Mouse (Mus musculus) kidney, adult 18-20 months (tissue): Measurements from ENCODE around the gene Myo1d.

ENCODE experiments used
- DNase-seq: peaks from one replicate; pipeline ENCODE4 v3.0.0; 2021

The Myo1d gene

DNA sequence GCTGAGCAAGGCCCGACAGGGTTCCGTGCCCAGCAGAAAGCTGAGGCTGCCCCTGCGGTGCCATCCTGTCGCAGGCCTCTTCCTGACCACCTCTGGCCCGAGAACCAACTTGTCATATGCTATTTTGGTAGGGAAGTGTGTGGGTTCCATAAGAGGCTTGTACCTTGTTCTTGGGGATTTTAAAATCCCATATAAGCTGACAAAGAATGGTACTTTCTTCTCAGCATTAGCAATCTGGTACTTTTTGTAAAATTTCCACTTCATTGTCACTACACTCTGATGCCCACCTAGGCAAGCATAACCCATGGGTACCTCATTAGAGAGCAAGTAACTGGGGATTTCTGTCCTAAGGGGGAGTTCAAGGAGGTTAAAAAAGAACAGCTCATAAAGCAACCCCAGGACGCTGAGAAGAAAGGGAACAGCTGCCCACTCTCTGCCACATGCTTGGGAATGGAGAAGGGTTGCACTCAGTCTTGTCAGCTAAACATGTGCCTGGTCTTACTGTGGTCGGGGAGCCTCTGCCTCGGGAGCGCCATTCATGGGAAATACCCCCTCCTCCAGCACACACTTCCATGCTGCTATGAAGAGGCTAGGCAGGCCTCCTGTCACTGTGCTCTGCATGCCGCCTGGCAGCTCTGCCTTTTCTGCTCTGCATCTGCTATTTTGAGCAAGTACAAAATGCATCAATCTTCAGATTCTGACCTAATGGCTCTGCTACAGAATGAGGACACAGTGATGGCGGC, 281.3 kb downstream of the Myo1d start:
- no peak for DNase-seq

- no peak for DNase-seq
These were observed 282.5 kb downstream of the Myo1d start for GRCm38 (mm10) chr11:80497225-80497919.

GRCm38 (mm10) chr11:80496640-80497039, 283.2 kb downstream of the Myo1d start:
- DNase-seq, result no peak

GRCm38 (mm10) chr11:80495972-80496371, 283.9 kb downstream of the Myo1d start:
- DNase-seq, result no peak

GRCm38 (mm10) chr11:80494852-80495251, 285.0 kb downstream of the Myo1d start:
- DNase-seq, result no peak

GRCm38 (mm10) chr11:80493186-80493585, 286.6 kb downstream of the Myo1d start:
- no peak for DNase-seq

GRCm38 (mm10) chr11:80490831-80491230, 289.0 kb downstream of the Myo1d start:
- DNase-seq, result no peak

GRCm38 (mm10) chr11:80489882-80490196, 290.0 kb downstream of the Myo1d start:
- no peak for DNase-seq

DNA sequence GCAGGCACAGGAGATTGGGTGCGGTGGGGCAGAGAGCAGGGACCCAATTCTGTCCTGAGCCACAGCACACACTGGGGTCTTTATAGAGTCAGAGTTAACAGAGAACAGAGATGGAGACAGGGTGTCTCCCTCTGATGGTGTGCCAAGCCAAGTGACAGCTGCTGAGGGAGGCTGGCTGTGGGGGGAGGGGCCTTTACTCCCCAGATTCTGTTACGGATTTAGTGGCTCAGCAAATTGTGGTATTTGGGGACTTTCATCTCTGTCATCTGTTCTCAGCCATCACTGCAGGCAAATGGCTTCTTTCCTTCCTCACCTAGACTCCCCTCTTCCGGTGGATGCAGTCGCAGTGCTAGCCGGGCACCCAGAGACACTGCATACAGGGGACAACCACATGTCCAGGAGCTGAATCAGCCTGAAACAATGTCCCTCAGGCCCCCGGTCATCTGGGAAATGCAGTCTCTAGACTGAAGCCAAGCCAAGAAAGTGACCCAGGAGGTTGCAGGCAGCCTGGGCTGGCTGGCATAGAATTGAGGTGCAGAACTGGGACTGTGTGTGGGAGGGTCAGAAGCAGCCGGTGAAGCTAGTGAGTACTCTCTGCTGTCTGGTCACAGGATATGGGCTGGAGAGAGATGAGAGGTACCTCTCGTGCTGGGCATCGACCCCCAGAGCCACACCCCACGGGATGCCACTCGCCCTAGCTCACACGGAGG, 290.5 kb downstream of the Myo1d start:
- no peak for DNase-seq

DNA sequence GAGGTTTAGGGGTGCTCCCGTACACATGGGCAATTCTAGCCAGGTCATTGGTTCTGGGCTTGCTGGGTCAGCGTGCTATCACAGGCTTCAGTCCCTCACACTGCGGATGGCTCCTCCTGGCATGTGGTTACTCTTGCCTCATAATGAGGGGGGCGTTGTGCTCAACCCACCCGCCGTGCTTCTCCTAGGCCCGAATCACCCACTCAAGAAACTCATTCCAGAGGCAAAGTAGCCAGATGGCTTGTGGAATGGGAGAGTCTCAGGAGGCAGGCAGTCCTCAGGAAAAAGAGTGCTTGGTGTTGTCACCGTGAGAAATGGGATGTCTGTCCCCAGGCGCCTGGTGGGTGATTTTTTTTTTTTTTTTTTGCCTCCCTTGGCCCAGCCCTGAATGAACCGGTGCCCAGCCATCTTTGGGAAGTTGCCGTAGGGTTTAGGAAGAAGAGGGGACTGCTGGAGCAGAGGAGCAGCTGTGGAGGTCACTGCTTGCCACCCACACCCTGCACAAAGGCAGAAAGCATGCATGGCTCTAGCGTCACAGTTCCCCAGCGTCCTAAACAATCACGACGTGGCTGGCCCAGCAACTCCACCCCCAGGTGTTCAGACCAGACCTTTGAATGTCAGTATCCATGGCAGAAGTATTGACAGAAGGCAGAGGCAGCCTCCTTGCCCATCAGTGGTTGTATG, 291.8 kb downstream of the Myo1d start:
- no peak for DNase-seq

DNA sequence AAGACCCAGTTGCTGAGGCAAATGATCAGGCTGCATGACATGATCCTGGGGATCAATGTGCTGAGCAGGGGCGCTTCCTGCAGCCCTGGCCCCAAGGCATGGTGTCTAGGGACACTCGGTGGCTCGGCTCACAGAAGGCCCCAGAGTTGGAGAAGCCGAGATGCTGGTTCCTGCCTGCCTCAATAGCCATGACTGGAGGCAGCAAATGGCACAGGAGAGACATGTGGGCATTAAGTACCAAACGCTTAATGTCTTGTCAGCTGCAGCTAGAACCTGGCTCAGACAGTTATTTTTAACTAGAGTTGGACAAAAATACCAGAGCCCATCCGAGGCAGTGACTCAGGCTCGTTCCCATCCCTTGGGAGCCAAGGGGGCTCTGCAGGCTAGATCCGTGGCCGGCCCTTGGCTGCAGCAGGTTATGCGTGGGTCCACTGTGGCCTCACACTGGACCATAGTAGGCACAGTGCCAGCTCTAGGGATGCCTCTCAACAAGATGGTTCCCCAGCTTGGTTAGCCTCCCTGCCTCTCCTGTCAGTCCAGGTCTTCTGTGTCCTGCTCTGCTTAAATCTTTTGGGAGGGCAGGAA, 294.1 kb downstream of the Myo1d start:
- no peak for DNase-seq

DNA sequence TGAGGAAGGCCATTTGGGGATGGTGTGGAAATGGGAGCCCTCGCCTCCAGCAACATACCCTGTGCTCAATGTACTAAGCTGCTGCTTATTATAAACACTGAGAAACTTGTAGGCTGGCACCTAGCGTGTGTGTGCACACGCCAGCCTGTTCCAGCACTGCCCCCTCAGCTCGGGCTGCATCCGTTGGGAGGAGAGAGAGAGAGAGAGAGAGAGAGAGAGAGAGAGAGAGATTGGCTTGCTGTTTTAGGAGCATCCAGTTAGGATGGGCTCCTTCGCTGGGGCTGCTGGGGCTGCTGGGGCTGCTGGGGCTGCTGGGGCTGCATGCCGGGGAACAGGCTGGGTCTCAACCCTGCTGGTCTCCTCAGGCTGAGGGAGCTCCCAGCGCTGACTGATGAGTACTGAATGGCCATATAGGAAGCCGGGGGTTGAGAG, 294.7 kb downstream of the Myo1d start:
- DNase-seq, result no peak

- DNase-seq, result no peak
These were observed 295.5 kb downstream of the Myo1d start for GRCm38 (mm10) chr11:80484191-80484791.

DNA sequence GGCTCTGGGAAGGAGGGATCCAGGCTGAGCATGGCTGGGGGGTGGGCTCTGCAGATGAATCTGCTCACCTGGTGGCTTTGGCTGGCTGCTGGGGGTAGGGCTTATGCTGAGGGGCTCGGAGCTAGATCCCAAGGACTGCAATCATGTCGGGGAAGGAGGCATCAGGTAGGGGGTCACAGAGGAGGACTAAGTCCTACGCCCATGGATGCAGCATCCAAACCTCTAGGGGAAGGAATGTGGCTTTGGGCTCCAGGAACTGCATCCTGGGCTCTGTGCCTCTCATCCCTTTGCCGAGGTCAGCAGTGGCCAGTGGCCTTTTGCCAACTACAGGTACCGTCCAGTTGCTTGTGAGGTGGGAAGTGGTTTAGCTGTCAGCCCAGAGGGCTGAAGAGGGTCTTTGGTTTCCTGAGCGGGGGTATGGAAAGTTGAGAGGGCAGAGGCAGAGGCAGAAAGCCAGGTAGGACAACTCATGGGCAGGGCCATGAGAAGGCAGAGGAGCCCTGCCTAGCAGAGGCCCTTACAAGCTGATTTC, 296.2 kb downstream of the Myo1d start:
- DNase-seq, result no peak

- no peak for DNase-seq
These were observed 296.9 kb downstream of the Myo1d start for GRCm38 (mm10) chr11:80482921-80483320.

DNA sequence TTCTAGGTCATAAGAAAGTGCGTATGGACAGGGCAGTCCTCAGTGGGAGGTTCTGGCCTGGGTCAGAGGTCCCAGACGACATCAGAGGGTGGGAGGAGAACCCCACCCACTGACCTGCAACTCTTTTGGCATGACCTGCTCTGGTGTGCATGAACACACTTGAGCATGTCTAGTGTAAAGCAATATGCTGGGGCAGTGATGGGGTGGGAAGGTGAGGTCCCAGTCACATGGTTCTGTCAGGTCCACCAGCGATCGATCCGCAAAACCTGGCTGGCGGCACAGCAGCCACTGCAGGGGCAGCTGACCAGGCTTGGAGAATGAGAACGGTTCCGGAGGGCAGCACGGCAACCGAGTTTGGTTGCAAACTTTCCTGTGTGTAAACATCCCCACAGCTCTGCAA, 297.5 kb downstream of the Myo1d start:
- no peak for DNase-seq

DNA sequence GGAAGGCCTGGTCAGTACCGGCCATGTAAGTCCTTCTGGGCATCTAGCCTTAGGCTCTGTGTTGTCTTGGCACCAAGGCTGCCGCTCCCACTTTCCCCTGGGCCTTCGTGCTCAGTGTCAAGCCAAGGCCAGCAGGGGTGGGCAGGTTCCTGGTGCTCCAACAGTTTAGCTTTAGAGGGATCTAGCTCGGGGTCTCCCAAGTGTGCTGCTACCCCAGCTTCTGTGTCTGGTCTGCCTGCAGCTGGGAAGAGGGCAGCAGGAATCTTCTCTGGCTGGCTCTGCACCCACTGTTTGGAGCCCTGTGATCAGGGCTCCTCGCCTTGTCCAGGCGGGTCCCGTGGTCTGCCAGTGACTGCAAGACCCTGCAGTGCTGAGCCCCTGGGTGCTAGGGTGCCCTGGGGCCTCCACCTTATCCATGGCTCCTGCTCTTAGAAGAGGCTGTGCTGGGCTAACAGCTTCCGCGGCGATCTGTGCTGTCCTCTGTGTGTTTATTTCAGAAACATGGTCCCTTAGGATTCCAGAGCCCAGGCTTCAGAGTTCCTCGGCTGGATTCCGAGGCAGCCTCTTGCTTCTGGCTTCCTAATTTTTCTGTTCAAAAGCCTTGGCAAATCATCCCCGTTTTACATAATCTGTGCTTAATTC, 298.3 kb downstream of the Myo1d start:
- no peak for DNase-seq

DNA sequence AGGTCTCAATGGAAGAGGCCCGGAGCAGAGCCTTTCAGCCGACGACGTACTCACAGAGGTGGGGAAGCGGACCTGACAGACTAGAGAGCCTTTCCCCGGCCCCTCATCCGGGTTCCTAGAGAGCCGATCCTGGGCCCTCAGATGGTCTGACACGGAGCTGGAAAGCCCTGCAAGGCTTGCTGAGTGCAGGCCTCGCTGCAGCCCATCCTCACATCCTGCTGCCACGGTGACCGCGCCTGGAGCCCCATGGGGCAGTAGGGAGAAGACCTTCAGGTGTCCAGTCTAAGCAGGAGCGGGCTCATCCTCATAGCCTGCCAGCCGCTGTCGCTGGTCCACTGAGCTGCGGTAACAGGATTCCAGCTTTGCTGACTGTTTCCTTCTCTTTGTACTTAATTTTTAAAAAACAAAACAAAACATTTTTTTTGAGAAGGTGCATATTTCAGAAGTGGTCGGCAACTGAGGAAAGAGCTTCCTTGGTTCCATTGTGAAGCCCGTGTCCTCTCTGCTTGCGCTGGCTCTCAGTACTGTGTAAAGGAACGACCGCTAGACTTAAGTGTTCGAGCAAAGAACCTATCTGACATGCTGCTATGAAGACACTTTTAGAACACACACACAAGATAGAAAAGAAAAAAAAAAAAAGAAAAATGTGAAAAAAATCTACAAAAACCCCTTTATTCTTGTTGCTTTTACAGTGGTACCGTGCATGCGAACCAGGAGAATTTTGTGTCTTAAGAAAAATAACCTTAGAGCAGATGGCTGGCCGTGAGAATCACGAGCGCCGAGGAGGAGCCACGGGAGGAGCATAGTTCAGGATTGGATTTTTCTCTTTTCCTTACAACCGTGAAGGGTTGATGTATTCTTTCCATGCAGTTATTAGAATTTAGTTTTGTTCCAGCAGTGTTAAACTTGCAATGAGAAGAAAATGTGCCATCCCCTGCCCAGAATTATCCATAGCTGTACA, 299.6 kb downstream of the Myo1d start:
- no peak for DNase-seq

GRCm38 (mm10) chr11:80479425-80479824, 300.4 kb downstream of the Myo1d start:
- DNase-seq, result no peak

DNA sequence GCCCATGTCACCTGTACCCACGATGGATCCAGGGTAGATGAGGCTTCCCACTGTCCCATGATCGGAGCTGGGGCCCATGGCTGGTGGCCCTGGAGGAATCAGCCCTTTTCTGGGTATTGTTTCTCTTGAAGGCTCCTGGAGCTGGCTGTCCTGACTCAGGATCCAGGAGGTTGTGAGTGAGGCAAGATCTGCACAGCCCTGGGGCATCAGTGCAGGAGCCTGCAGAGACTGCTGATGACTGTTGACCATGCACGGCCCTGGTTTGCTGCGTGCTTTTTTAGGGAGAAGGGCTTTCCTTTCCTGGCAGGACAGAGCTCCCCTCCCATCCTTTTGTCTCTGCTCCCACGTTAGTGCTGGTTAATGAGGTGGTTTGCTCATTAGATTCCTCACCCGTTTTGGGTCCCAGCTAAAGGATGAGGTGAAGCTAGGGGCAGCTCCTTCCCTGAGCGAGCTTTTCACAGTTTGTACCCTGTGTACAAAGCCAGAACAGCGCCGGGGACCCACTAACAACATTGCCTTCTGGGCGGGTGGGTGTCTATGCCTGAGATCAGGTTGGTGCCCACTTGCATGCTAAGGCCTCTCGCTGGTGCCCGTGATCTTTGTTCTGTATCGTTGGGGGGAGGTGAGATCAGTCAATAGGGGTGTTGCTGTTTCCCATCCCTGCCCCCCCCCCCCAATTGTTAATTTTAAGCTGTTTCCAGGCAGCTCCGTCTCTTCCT, 301.0 kb downstream of the Myo1d start:
- no peak for DNase-seq
